Mouse (Mus musculus) testis, adult 2 months (tissue): ENCODE data around the gene Etv3. TPM values are rescaled to one million over a fixed set of nuclear protein-coding genes. Genes with fewer than 3 reads are reported as not detected.
"Not testable (repeated sequence)": the region's sequence is repeated elsewhere in the genome, so short reads cannot be mapped to it uniquely, and the experiment has no call there.

Experiments used
- H3K27ac ChIP-seq: fragments of 200-500 bp; 2 replicates; pipeline ENCODE4 v1.5.1; 2012; ENCODE audit warnings: low read depth, low read length; ENCODE audit not compliant: control insufficient read depth, insufficient read depth
- H3K27me3 ChIP-seq: fragments of 200-500 bp; 2 replicates; pipeline ENCODE4 v1.6.1; 2012; ENCODE audit warnings: mild to moderate bottlenecking, low read length, moderate library complexity; ENCODE audit not compliant: control insufficient read depth, insufficient read depth
- H3K36me3 ChIP-seq: fragments of 200-500 bp; 2 replicates; pipeline ENCODE4 v1.6.1; 2012; ENCODE audit warnings: mild to moderate bottlenecking, low read length; ENCODE audit not compliant: control insufficient read depth, insufficient read depth
- H3K4me1 ChIP-seq: fragments of 200-500 bp; 2 replicates; pipeline ENCODE4 v1.6.1; 2012; ENCODE audit warnings: low read length; ENCODE audit not compliant: control insufficient read depth, insufficient read depth
- H3K4me3 ChIP-seq: fragments of 200-500 bp; 2 replicates; pipeline ENCODE4 v1.5.1; 2012; ENCODE audit warnings: low read depth, mild to moderate bottlenecking, low read length, moderate library complexity, mixed read lengths; ENCODE audit not compliant: control insufficient read depth
- CTCF ChIP-seq: fragments of 200-500 bp; IDR thresholded peaks from 2 replicates; pipeline ENCODE4 v1.5.1; 2012; ENCODE audit warnings: low read depth, mild to moderate bottlenecking, inconsistent platforms, low read length, moderate library complexity; ENCODE audit not compliant: control insufficient read depth, insufficient read depth, insufficient replicate concordance
- POLR2A ChIP-seq: fragments of 200-500 bp; IDR thresholded peaks from 2 replicates; pipeline ENCODE4 v1.6.1; 2012; ENCODE audit warnings: low read depth, mild to moderate bottlenecking, inconsistent platforms, low read length, moderate library complexity; ENCODE audit not compliant: control insufficient read depth
- polyA plus RNA-seq: library from polyadenylated mRNA; depleted of rRNA; stranded (reverse); fragments of >200 nt; gene quantifications from 2 replicates; pipeline ENCODE4 v1.2.3, GENCODE M21; 2012

Etv3 gene
- polyA plus RNA-seq, 1 experiment: 4.0 TPM

- H3K27me3 ChIP-seq: no peaks in the 10 kb centered on the region
- no peak overlapping the region for H3K27ac ChIP-seq
- TF ChIP-seq CTCF (no peak), POLR2A (no peak)
- no peak overlapping the region for H3K4me3 ChIP-seq
- no peaks in the 10 kb centered on the region for H3K36me3 ChIP-seq
- no peaks in the 10 kb centered on the region for H3K4me1 ChIP-seq
Observed at GRCm38 (mm10) chr3:87546291-87546721, 21.1 kb downstream of the Etv3 start.

GRCm38 (mm10) chr3:87549908-87550307 is 24.7 kb downstream of the Etv3 start:
- no peak for TF ChIP-seq POLR2A
- TF ChIP-seq CTCF: no peak
- H3K4me3 ChIP-seq: no peak overlapping the region
- no peaks in the 10 kb centered on the region for H3K4me1 ChIP-seq
- H3K36me3 ChIP-seq: no peaks in the 10 kb centered on the region
- no peak overlapping the region for H3K27ac ChIP-seq
- no peaks in the 10 kb centered on the region for H3K27me3 ChIP-seq

GRCm38 (mm10) chr3:87552327-87552726 is 27.1 kb downstream of the Etv3 start:
- no peak overlapping the region for H3K27ac ChIP-seq
- TF ChIP-seq CTCF (no peak), POLR2A (no peak)
- H3K4me1 ChIP-seq: no peaks in the 10 kb centered on the region

GRCm38 (mm10) chr3:87553196-87553935 is 28.2 kb downstream of the Etv3 start:
- no peak for TF ChIP-seq POLR2A
- TF ChIP-seq CTCF: no peak
- no peak overlapping the region for H3K4me3 ChIP-seq
- no peaks in the 10 kb centered on the region for H3K4me1 ChIP-seq
- H3K27ac ChIP-seq: no peak overlapping the region
- H3K36me3 ChIP-seq: no peaks in the 10 kb centered on the region
- H3K27me3 ChIP-seq: no peaks in the 10 kb centered on the region

More at GRCm38 (mm10) chr3:87552327-87552726, 27.1 kb downstream of the Etv3 start:
- no peaks in the 10 kb centered on the region for H3K27me3 ChIP-seq
- no peaks in the 10 kb centered on the region for H3K36me3 ChIP-seq
- no peak overlapping the region for H3K4me3 ChIP-seq

- not testable (repeated sequence) for H3K27ac ChIP-seq, H3K36me3 ChIP-seq
Observed at GRCm38 (mm10) chr3:87554859-87555258, 29.7 kb downstream of the Etv3 start.

GRCm38 (mm10) chr3:87556109-87556531 is 30.9 kb downstream of the Etv3 start:
- no peaks in the 10 kb centered on the region for H3K4me1 ChIP-seq
- H3K27me3 ChIP-seq: no peaks in the 10 kb centered on the region

More at GRCm38 (mm10) chr3:87554859-87555258, 29.7 kb downstream of the Etv3 start:
- H3K4me3 ChIP-seq, H3K4me1 ChIP-seq, H3K27me3 ChIP-seq: not testable (repeated sequence)

GRCm38 (mm10) chr3:87556668-87557278 is 31.6 kb downstream of the Etv3 start:
- no peak overlapping the region for H3K27ac ChIP-seq
- H3K36me3 ChIP-seq: no peaks in the 10 kb centered on the region
- TF ChIP-seq CTCF: no peak
- H3K4me1 ChIP-seq: no peaks in the 10 kb centered on the region
- no peaks in the 10 kb centered on the region for H3K27me3 ChIP-seq
- H3K4me3 ChIP-seq: no peak overlapping the region

More at GRCm38 (mm10) chr3:87556109-87556531, 30.9 kb downstream of the Etv3 start:
- H3K36me3 ChIP-seq: no peaks in the 10 kb centered on the region
- TF ChIP-seq CTCF (no peak), POLR2A (no peak)
- H3K4me3 ChIP-seq: no peak overlapping the region
- H3K27ac ChIP-seq: no peak overlapping the region
